Mouse (Mus musculus): Measurements from ENCODE around the gene Gm44503. TPM values are rescaled to one million over a fixed set of nuclear protein-coding genes. Genes with fewer than 3 reads are reported as not detected.
A peak's percentile ranks its signal among the peaks of the same experiment; 100 is the strongest.

The Gm44503 gene
- polyA plus RNA-seq, 1 experiment = not detected

DNA sequence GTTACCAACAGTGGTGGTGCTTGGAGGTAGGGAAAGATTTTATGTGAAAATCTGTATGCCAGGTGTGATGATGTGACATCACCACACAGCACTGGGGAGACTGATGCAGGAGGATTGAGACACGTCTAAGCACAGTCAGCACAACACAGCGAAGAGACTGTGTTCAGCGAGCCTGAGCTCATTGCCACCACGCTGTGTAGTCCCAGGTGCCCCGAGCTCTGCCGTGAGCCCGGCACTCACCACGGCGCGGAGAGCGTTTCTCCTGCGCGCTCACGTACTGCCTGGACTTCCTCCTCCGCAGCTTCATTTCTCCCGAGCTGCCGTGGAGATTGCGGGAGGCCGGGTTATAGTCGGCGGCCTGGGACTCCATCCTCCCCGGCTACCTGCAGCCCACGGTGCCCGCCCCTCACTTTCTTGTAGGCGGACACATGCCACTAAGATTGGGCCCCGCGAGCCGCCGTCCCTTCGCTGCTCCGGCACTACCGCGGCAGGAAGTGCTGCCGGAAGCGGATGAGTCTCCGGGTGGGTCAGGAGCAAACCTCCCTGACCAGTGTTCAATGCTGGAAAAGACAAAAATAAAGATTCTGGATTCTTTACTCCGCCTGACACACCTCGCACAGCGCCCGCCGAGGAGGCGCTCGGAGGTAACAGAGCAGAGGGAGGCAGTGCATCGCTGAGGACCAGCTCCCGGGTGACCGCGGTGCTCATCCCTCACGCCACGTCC lies 80.7 kb downstream of the Gm44503 start:
- TF ChIP-seq POLR2A (IDR thresholded peaks at IDR 0.05; ENCODE audit: borderline replicate concordance, extremely low read depth, low read depth, low read length) (peak; percentile 75; the same call in 1 of the 2 replicates), CTCF (IDR thresholded peaks at IDR 0.05; ENCODE audit: insufficient read depth, low read length) (no peak)
- peaks cover 11% of the 10 kb centered on the region for H3K4me1 ChIP-seq (ENCODE audit: control insufficient read depth, insufficient read depth, low read length)
- DNase-seq = peak; percentile 87
- H3K4me3 ChIP-seq (replicated peaks; ENCODE audit: extremely low read depth, low read depth, low read length) = peak overlapping the region; percentile 93
- under 1% methylated on average over 49 of the region's 49 CpGs for WGBS

DNA sequence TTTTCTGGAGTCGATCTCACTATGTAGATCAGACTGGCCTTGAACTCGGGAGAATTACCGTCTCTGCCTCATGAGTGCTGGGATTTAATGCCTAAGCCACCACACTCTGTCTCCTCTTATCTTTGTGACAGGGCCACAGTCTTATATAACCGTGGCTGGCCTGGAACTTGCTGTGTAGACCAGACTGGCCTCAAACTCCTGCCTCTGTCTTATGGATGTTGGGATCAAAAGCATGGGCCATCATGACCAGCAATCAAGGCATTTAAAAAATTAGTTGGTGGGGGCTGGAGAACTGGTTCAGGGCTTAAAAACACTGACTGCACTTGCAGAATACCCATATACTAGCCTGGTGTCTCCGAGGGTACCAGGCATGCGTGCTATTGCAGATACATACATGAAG lies 81.4 kb downstream of the Gm44503 start, which contains the start of gene Pigb:
Pigb (minus strand) TSS at position 299 of the 400 bp plus-strand sequence.
- 26% methylated on average over 6 of the region's 6 CpGs for WGBS
- no peak for TF ChIP-seq CTCF (IDR thresholded peaks at IDR 0.05; ENCODE audit: insufficient read depth, low read length)
- TF ChIP-seq POLR2A (IDR thresholded peaks at IDR 0.05; ENCODE audit: borderline replicate concordance, extremely low read depth, low read depth, low read length) = no peak
- H3K4me1 ChIP-seq (ENCODE audit: control insufficient read depth, insufficient read depth, low read length) = peaks cover 11% of the 10 kb centered on the region
- peak within 1 kb of the TSS; percentile 93 for H3K4me3 ChIP-seq (replicated peaks; ENCODE audit: extremely low read depth, low read depth, low read length)
- DNase-seq = no peak

GRCm38 (mm10) chr9:73044146-73045079 lies 85.8 kb downstream of the Gm44503 start, which contains the start of gene Rab27a:
Gene Rab27a, plus strand, starts transcription at chr9:73044854.
- peak within 1 kb of the TSS; percentile 80 for H3K4me3 ChIP-seq (replicated peaks; ENCODE audit: extremely low read depth, low read depth, low read length)
- H3K4me1 ChIP-seq (ENCODE audit: control insufficient read depth, insufficient read depth, low read length) = peaks cover 15% of the 10 kb centered on the region
- peak; percentile 79 for DNase-seq
- WGBS = under 1% methylated on average over 41 of the region's 41 CpGs
- TF ChIP-seq POLR2A (IDR thresholded peaks at IDR 0.05; ENCODE audit: borderline replicate concordance, extremely low read depth, low read depth, low read length) = peak; percentile 77; the same call in 1 of the 2 replicates
- TF ChIP-seq CTCF (IDR thresholded peaks at IDR 0.05; ENCODE audit: insufficient read depth, low read length) = peak; percentile 95

DNA sequence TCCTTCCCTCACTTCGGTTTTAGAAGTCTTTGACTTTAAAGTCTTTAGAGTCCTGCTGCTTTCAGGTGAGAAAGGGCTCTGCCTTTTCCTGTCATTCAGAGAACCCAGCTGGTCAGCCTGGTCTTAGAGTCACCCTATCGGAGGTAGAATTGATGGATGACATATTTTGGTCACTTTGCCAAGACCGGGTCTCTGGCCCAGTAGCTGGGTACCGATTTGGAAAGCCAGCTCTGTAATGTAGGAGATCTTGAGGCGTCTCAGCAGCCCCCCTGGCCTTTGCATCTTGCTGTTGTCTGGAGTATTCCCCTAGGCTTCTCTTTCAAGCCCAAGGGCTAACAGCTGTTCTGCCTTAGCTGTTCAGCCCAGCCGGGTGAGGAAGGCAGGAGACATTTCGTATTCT lies 86.6 kb downstream of the Gm44503 start:
- Histone ChIP-seq H3K4me3 (replicated peaks; ENCODE audit: extremely low read depth, low read depth, low read length) (peak overlapping the region; percentile 80), H3K4me1 (ENCODE audit: control insufficient read depth, insufficient read depth, low read length) (peaks cover 19% of the 10 kb centered on the region)
- TF ChIP-seq CTCF (IDR thresholded peaks at IDR 0.05; ENCODE audit: insufficient read depth, low read length) (no peak), POLR2A (IDR thresholded peaks at IDR 0.05; ENCODE audit: borderline replicate concordance, extremely low read depth, low read depth, low read length) (no peak)
- no peak for DNase-seq
- WGBS = 3% methylated on average over 7 of the region's 7 CpGs

- H3K4me3 ChIP-seq (replicated peaks; ENCODE audit: extremely low read depth, low read depth, low read length) = peak overlapping the region; percentile 80
- H3K4me1 ChIP-seq (ENCODE audit: control insufficient read depth, insufficient read depth, low read length) = peaks cover 19% of the 10 kb centered on the region
- WGBS = 50% methylated on average over 10 of the region's 10 CpGs
- DNase-seq = no peak
- TF ChIP-seq CTCF (IDR thresholded peaks at IDR 0.05; ENCODE audit: insufficient read depth, low read length) (no peak), POLR2A (IDR thresholded peaks at IDR 0.05; ENCODE audit: borderline replicate concordance, extremely low read depth, low read depth, low read length) (no peak)
These were observed 87.1 kb downstream of the Gm44503 start for GRCm38 (mm10) chr9:73045711-73046110.

DNA sequence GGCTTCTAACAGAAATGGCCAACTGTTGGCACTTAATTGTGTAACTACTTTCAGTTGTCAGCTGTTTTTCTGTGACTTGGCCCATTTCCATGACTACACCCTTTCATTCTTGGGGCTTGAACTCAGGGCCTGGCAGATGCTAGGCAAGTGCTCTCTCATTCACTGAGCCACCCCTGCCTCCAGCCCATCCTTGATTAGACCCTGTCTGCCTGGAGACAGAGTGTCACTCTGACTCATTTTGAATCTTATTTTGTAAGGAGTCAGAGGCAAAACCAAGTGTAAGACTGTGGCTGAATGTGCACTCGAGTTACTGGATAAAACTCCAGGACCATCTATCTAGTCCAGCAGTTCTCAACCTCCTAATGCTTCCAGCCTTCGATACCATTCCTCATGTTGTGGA lies 89.3 kb downstream of the Gm44503 start:
- DNase-seq = no peak
- TF ChIP-seq POLR2A (IDR thresholded peaks at IDR 0.05; ENCODE audit: borderline replicate concordance, extremely low read depth, low read depth, low read length) (no peak), CTCF (IDR thresholded peaks at IDR 0.05; ENCODE audit: insufficient read depth, low read length) (no peak)

GRCm38 (mm10) chr9:73048927-73049326 lies 90.3 kb downstream of the Gm44503 start:
- Histone ChIP-seq H3K4me3 (replicated peaks; ENCODE audit: extremely low read depth, low read depth, low read length) (no peak overlapping the region), H3K4me1 (ENCODE audit: control insufficient read depth, insufficient read depth, low read length) (peaks cover 22% of the 10 kb centered on the region)
- DNase-seq = no peak
- TF ChIP-seq POLR2A (IDR thresholded peaks at IDR 0.05; ENCODE audit: borderline replicate concordance, extremely low read depth, low read depth, low read length) (no peak), CTCF (IDR thresholded peaks at IDR 0.05; ENCODE audit: insufficient read depth, low read length) (no peak)
- WGBS = 25% methylated on average over 4 of the region's 4 CpGs

More for the DNA sequence above, 89.3 kb downstream of the Gm44503 start:
- H3K4me3 ChIP-seq (replicated peaks; ENCODE audit: extremely low read depth, low read depth, low read length) = no peak overlapping the region
- WGBS = 83% methylated on average over 2 of the region's 2 CpGs
- peaks cover 22% of the 10 kb centered on the region for H3K4me1 ChIP-seq (ENCODE audit: control insufficient read depth, insufficient read depth, low read length)

GRCm38 (mm10) chr9:73049833-73050232 lies 91.2 kb downstream of the Gm44503 start:
- no peak for DNase-seq
- TF ChIP-seq POLR2A (IDR thresholded peaks at IDR 0.05; ENCODE audit: borderline replicate concordance, extremely low read depth, low read depth, low read length) (no peak), CTCF (IDR thresholded peaks at IDR 0.05; ENCODE audit: insufficient read depth, low read length) (no peak)
- WGBS = 27% methylated on average over 5 of the region's 5 CpGs
- H3K4me1 ChIP-seq (ENCODE audit: control insufficient read depth, insufficient read depth, low read length) = peaks cover 24% of the 10 kb centered on the region
- H3K4me3 ChIP-seq (replicated peaks; ENCODE audit: extremely low read depth, low read depth, low read length) = no peak overlapping the region

GRCm38 (mm10) chr9:73050606-73051005 lies 92.0 kb downstream of the Gm44503 start:
- WGBS = 39% methylated on average over 8 of the region's 8 CpGs
- no peak for TF ChIP-seq CTCF (IDR thresholded peaks at IDR 0.05; ENCODE audit: insufficient read depth, low read length)
- TF ChIP-seq POLR2A (IDR thresholded peaks at IDR 0.05; ENCODE audit: borderline replicate concordance, extremely low read depth, low read depth, low read length) = no peak
- no peak for DNase-seq
- Histone ChIP-seq H3K4me3 (replicated peaks; ENCODE audit: extremely low read depth, low read depth, low read length) (no peak overlapping the region), H3K4me1 (ENCODE audit: control insufficient read depth, insufficient read depth, low read length) (peaks cover 31% of the 10 kb centered on the region)
